Mouse (Mus musculus) forebrain, embryonic 14.5 days (tissue): Measurements from ENCODE around the gene Snx30. TPM values are rescaled to one million over a fixed set of nuclear protein-coding genes. Genes with fewer than 3 reads are reported as not detected.
A peak's percentile ranks its signal among the peaks of the same experiment; 100 is the strongest.

Source experiments
- ATAC-seq: fragments of 200-750 bp; cut with Nextera tagmentation; 2 replicates; pipeline ENCODE4 v1.8.0; 2017; ENCODE audit warnings: mild to moderate bottlenecking, moderate library complexity
- DNase-seq: peaks from one replicate; pipeline ENCODE4 v3.0.0-alpha.2; 2015; ENCODE audit warnings: low spot score
- H3K27ac ChIP-seq: fragments of 300-500 bp; sonication (generic); 2 replicates; pipeline ENCODE4 v1.5.1; 2014; ENCODE audit warnings: low read depth, mild to moderate bottlenecking, control low read depth, low read length, moderate library complexity
- H3K27me3 ChIP-seq: fragments of 300-500 bp; sonication (generic); replicated peaks from 2 replicates; pipeline ENCODE4 v1.6.1; 2014; ENCODE audit warnings: low read length, control low read depth, mixed read lengths; ENCODE audit not compliant: control insufficient read depth, insufficient read depth
- H3K36me3 ChIP-seq: fragments of 300-500 bp; sonication (generic); 2 replicates; pipeline ENCODE4 v1.6.1; 2014; ENCODE audit warnings: low read length, control low read depth; ENCODE audit not compliant: control insufficient read depth, insufficient read depth
- H3K4me1 ChIP-seq: fragments of 300-500 bp; sonication (generic); 2 replicates; pipeline ENCODE4 v1.6.1; 2014; ENCODE audit warnings: antibody characterized with exemption, low read length, control low read depth; ENCODE audit not compliant: control insufficient read depth, insufficient read depth
- H3K4me2 ChIP-seq: fragments of 300-500 bp; sonication (generic); 2 replicates; pipeline ENCODE4 v1.6.1; 2014; ENCODE audit warnings: mild to moderate bottlenecking, control low read depth, low read length
- H3K4me3 ChIP-seq: fragments of 300-500 bp; sonication (generic); 2 replicates; pipeline ENCODE4 v1.5.1; 2014; ENCODE audit warnings: low read depth, low read length, control low read depth
- H3K9ac ChIP-seq: fragments of 300-500 bp; sonication (generic); 2 replicates; pipeline ENCODE4 v1.6.1; 2014; ENCODE audit warnings: mild to moderate bottlenecking, low read length, control low read depth, moderate library complexity
- H3K9me3 ChIP-seq: fragments of 300-500 bp; sonication (generic); replicated peaks from 2 replicates; pipeline ENCODE4 v1.6.1; 2016; ENCODE audit warnings: low read length, control low read depth, mixed read lengths; ENCODE audit not compliant: control insufficient read depth
- WGBS: fragments of 180-500 bp; shearing (Covaris S2); extraction: QIAGEN DNeasy Blood & Tissue Kit; methylation state at CpG from one replicate; pipeline ENCODE4 v1.1.7; 2014; 5-methylcytosine and 5-hydroxymethylcytosine counted together
- polyA plus RNA-seq: library from polyadenylated mRNA; unstranded; fragments of >200 nt; fragmentation: Nextera tagmentation; extraction: Ambion mirVana; gene quantifications from 2 replicates; pipeline ENCODE4 v1.2.1, GENCODE M21; 2014

Gene Snx30
- polyA plus RNA-seq, 1 experiment from 2014 or later = 9.8 TPM

DNA sequence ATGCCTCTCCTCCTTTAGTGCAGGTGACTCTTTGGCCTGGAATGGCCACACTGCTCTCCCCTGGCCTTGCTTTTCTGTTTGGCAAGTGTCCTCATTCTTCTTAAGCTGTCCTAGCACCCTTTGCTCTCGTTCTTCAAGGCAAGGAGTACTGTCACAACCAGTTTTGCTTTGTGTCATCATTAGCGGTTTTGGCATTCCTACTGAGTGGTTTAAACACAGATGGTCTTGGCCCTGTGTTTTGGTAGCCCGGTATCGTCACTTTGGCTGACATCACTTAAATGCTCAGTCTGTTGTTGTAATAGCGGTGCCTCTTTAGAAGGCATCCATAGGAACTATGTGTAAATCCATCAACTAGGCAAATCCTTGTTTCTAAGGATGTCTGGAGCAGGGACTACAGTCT is 41.8 kb downstream of the Snx30 start:
- Histone ChIP-seq H3K9ac (no peak overlapping the region), H3K4me2 (no peak overlapping the region), H3K4me1 (no peaks in the 10 kb centered on the region; the same call in 1 of the 2 replicates), H3K9me3 (no peaks in the 10 kb centered on the region), H3K27ac (no peak overlapping the region), H3K27me3 (no peaks in the 10 kb centered on the region), H3K4me3 (no peak overlapping the region), H3K36me3 (no peaks in the 10 kb centered on the region)
- 80% methylated on average over 5 of the region's 5 CpGs for whole genome bisulfite sequencing
- DNase-seq (no peak), ATAC-seq (no peak)

DNA sequence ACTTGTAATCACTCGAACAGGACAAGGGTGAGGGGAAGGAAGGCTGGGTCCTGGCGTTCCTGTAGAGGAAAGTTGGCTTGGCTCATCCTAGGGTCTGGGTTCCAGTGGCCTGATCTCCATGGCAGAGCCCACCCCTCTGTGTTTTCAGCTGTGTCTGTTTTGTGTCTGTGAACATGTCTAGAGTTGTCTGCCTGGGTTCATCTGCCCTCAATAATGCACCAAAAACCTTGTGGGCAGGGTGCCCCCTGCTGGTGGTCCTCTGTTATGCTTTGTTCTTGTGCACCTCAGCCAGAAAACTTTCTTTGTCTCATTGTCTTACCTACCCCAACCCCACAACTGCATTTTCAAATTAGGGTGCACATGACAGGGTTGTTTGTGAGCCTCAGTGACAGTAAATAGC is 44.5 kb downstream of the Snx30 start:
- peak; percentile 49; the same call in 1 of the 2 replicates for ATAC-seq
- 83% methylated on average over 2 of the region's 2 CpGs for WGBS
- no peaks in the 10 kb centered on the region for H3K4me1 ChIP-seq
- no peak overlapping the region for H3K4me2 ChIP-seq
- DNase-seq = peak; percentile 66
- H3K9me3 ChIP-seq = no peaks in the 10 kb centered on the region
- no peaks in the 10 kb centered on the region for H3K36me3 ChIP-seq
- H3K9ac ChIP-seq = no peak overlapping the region
- no peak overlapping the region for H3K4me3 ChIP-seq
- no peak overlapping the region for H3K27ac ChIP-seq
- no peaks in the 10 kb centered on the region for H3K27me3 ChIP-seq

DNA sequence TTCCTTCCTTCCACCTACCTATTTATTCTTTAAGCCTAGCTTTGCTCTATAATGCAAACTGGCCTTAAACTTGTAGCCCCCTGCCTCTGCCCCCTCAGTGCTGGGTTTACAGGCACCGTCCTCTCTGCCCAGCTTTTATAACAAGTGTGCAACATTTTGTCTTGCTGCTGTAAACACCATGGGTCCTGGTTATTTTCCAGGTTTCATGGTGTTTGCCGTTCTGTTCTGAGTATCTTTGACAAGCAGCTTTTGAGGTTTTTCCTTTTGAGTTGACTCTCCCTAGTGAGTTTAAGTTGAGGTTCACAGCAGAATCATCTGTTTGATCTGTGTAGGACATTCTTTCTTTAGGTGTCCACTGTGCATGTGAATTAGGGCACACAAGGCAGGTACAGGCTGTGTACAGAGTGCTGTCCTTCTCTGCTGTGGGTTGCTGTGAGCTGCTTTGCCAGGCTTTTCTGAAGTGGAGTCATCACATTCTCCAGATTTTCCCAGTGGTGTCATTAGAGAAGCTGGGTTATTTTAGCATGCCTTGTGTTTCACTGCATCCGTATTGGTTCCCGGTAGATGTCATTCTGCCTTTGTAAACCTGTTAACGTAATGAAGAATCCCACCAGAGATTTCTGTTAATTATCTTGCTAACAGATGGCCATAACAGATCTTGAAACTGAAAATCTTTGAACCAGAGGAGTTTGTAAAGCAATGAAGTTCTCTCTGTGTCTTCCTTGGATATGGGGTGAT is 45.4 kb downstream of the Snx30 start:
- H3K27me3 ChIP-seq = no peaks in the 10 kb centered on the region
- H3K9ac ChIP-seq = no peak overlapping the region
- H3K4me2 ChIP-seq = no peak overlapping the region
- H3K4me1 ChIP-seq = no peaks in the 10 kb centered on the region
- DNase-seq (peak; percentile 45), ATAC-seq (0 out of 2 replicates have a peak, but pooled peaks have one; percentile 28)
- H3K4me3 ChIP-seq = no peak overlapping the region
- WGBS = 70% methylated on average over 5 of the region's 5 CpGs
- no peaks in the 10 kb centered on the region for H3K36me3 ChIP-seq
- no peak overlapping the region for H3K27ac ChIP-seq
- no peaks in the 10 kb centered on the region for H3K9me3 ChIP-seq

DNA sequence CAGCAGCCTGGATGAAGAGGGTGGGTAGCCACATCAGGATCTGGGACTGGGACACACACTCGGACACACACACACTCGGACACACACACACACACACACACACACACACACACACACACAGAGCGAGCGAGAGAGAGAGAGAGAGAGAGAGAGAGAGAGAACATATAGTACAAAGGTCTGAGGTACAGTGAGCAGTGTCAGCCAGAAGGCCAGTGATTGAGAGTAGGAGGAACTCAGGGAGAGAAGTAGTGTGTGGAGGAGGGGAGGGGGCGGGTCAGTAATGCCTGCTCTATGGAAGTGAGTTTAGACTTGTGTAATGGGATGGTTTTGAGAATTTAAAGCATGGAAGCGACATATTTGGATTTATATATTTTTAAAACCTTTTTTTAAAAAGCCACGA is 47.5 kb downstream of the Snx30 start:
- Histone ChIP-seq H3K4me2 (no peak overlapping the region), H3K4me1 (no peaks in the 10 kb centered on the region), H3K4me3 (no peak overlapping the region), H3K36me3 (no peaks in the 10 kb centered on the region), H3K27me3 (no peaks in the 10 kb centered on the region), H3K27ac (no peak overlapping the region), H3K9me3 (no peaks in the 10 kb centered on the region), H3K9ac (no peak overlapping the region)
- no peak for ATAC-seq
- DNase-seq = no peak
- WGBS = 91% methylated on average over 7 of the region's 7 CpGs

DNA sequence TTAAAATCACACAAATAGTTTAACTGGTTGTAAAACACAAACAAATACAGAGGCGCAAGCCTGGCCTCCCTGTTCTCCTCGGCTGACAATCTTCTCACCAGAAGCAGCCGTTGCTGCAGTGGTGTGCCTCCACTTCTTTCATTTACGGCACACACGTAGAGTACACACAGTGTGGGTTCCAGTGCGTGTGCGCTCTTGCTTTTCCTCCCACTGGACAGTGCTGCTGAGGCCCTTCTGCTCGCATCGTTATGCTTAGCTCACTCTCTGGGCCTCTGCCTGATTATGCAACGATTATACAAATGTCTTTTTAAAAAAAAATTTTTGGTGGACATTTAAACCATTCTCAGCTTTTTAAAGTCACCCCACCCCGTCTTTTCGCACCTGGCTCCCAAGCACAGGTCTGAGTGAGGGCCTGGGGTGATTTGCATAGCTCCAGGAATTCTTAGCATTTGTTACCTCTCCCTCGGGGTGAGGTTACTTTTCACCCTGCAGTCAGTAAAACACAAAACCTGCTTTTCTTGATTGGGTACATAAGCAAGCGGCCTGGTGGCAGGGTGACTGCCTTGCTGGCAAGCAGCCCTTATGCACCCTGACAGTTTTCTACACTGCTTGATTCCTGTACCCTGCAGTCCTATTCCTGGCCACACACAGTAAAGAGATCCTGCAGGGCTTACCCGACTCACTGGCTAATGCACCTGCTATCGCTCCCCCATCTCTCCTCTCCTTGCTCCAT is 54.2 kb downstream of the Snx30 start:
- DNase-seq (no peak), ATAC-seq (peak; percentile 52; the same call in 1 of the 2 replicates)
- no peak overlapping the region for H3K4me2 ChIP-seq
- 66% methylated on average over 16 of the region's 16 CpGs for WGBS
- no peaks in the 10 kb centered on the region for H3K36me3 ChIP-seq
- H3K9ac ChIP-seq = no peak overlapping the region
- no peak overlapping the region for H3K4me3 ChIP-seq
- no peaks in the 10 kb centered on the region for H3K27me3 ChIP-seq
- H3K27ac ChIP-seq = no peak overlapping the region
- no peaks in the 10 kb centered on the region for H3K9me3 ChIP-seq
- H3K4me1 ChIP-seq = no peaks in the 10 kb centered on the region

DNA sequence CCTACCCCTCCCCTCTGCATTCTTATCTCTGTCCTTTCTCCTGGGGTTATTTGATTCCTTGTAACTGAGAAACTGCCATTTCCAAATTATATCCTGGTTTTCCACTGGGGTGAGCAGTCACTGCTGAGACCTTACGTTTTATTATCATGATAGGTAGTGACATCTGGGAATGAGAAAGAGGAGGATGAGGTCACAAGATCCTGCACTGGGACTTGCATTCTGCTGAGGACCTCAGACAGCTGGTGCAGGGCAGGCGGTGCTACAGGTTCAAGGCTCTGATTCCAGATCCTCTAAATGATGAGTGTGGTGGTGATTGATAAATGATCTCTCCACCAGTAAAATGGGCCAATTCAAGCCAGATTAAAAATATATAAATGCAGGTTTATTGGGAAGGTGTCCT is 54.8 kb downstream of the Snx30 start:
- no peaks in the 10 kb centered on the region for H3K4me1 ChIP-seq
- H3K4me2 ChIP-seq = no peak overlapping the region
- no peak overlapping the region for H3K4me3 ChIP-seq
- WGBS = 83% methylated on average over 2 of the region's 2 CpGs
- no peaks in the 10 kb centered on the region for H3K9me3 ChIP-seq
- H3K27me3 ChIP-seq = no peaks in the 10 kb centered on the region
- H3K9ac ChIP-seq = no peak overlapping the region
- no peaks in the 10 kb centered on the region for H3K36me3 ChIP-seq
- H3K27ac ChIP-seq = no peak overlapping the region
- ATAC-seq (no peak), DNase-seq (no peak)

DNA sequence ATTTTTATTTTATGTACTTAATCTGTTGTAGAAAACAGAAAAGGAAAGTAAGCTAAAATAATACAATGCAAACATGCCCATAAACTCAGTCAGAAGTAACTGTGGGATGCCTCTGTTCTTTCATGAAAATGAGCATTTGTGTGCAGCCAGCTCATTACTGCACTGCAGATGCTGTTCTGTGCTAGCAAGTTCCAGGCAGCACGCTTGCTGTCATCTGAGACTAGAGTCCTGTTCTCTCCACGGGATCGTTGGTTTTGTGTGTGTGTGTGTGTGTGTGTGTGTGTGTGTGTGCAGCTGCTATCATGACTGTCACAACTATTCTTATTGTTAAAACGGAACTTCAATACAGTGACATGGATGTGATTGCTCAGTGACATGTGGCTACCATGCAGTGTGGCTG is 56.2 kb downstream of the Snx30 start:
- no peak overlapping the region for H3K27ac ChIP-seq
- ATAC-seq (no peak), DNase-seq (no peak)
- H3K4me3 ChIP-seq = no peak overlapping the region
- no peaks in the 10 kb centered on the region for H3K36me3 ChIP-seq
- WGBS = 37% methylated on average over 4 of the region's 4 CpGs
- H3K27me3 ChIP-seq = no peaks in the 10 kb centered on the region
- no peaks in the 10 kb centered on the region for H3K4me1 ChIP-seq
- no peak overlapping the region for H3K4me2 ChIP-seq
- H3K9ac ChIP-seq = no peak overlapping the region
- no peaks in the 10 kb centered on the region for H3K9me3 ChIP-seq

DNA sequence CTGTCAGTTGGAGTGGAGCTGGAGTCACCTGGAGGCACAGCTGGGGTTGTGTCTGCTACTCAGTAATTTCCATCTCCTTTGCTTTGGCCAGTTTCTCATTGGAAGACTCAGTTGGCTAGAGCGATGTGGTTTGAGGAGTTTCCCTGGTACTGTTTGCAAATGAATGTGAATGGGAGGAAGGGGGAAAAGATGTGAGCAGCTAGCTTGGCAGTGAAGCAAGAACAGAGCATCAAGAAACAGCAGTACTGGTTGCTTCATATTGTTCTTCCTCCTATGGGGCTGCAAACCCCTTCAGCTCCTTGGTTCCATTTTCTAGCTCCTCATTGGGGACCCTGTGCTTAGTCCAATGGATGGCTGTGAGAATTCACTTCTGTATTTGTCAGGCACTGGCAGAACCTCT is 56.7 kb downstream of the Snx30 start:
- H3K27ac ChIP-seq = no peak overlapping the region
- no peaks in the 10 kb centered on the region for H3K27me3 ChIP-seq
- H3K9ac ChIP-seq = no peak overlapping the region
- ATAC-seq = no peak
- no peaks in the 10 kb centered on the region for H3K36me3 ChIP-seq
- no peak for DNase-seq
- no peaks in the 10 kb centered on the region for H3K4me1 ChIP-seq
- H3K4me3 ChIP-seq = no peak overlapping the region
- H3K4me2 ChIP-seq = no peak overlapping the region
- WGBS = 83% methylated on average over 1 of the region's 1 CpGs
- H3K9me3 ChIP-seq = no peaks in the 10 kb centered on the region

DNA sequence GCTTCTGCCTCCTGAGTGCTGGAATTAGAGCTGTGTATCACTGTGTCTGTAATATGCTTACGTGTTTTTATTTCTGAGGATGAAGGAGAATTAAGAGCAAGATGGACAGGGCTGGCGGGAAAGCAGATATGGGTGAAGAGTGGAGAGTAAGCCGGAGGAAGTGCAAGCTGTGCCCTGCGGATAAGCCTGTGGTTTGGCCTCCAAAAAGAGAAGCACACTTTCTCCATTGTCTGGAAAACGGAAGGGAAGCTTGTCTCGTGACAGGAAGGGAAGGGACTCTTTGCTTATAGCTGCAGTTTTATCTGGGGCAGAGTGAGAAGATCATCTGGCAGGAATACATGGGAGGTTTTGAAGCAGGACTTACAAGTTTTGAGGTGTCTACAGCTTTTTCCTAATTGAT is 58.2 kb downstream of the Snx30 start:
- no peak for ATAC-seq
- WGBS = 79% methylated on average over 6 of the region's 6 CpGs
- Histone ChIP-seq H3K4me2 (no peak overlapping the region), H3K4me3 (no peak overlapping the region), H3K9ac (no peak overlapping the region), H3K4me1 (no peaks in the 10 kb centered on the region), H3K27me3 (no peaks in the 10 kb centered on the region), H3K9me3 (no peaks in the 10 kb centered on the region), H3K27ac (no peak overlapping the region), H3K36me3 (no peaks in the 10 kb centered on the region)
- DNase-seq = no peak
